11 mouse cellular contexts compared by ENCODE assay signal in genomic region chr11:11886403-11886998, GRCm38 (mm10). TPM values are rescaled to one million over a fixed set of nuclear protein-coding genes. Genes with fewer than 3 reads are reported as not detected.
DNase-seq lines count a peak whose midpoint lies in the region; ATAC-seq lines count a peak whose summit lies in the region.
"Had no signal": no experiment of that assay in that cellular context is flagged by ENCODE, and none has a peak within 500 bp of the region (broad histone marks: within the 10 kb centered on the region; RNA-seq: fewer than 3 reads in every experiment).

No protein-coding gene starts in this region.

- 33% methylated on average over 4 of the region's 4 CpGs for WGBS in lung, embryonic 15.5 days
- 54% methylated on average over 4 of the region's 4 CpGs for WGBS in limb, embryonic 13.5 days
- WGBS in stomach, embryonic 14.5 days, result 39% methylated on average over 4 of the region's 4 CpGs

- no peaks in the 10 kb centered on the region for H3K36me3 ChIP-seq in lung, embryonic 15.5 days
- no peaks in the 10 kb centered on the region for H3K36me3 ChIP-seq in limb, embryonic 13.5 days
- no peaks in the 10 kb centered on the region for H3K36me3 ChIP-seq in stomach, embryonic 14.5 days (ENCODE audit: control insufficient read depth, insufficient read depth, low read length)
- H3K36me3 ChIP-seq: midbrain, embryonic 13.5 days had no signal

- H3K4me2 ChIP-seq in lung, embryonic 15.5 days, result no peak overlapping the region
- no peak overlapping the region for H3K4me2 ChIP-seq in limb, embryonic 13.5 days (replicated peaks)
- no peak overlapping the region for H3K4me2 ChIP-seq in stomach, embryonic 14.5 days (replicated peaks; ENCODE audit: low read depth, low read length)
- H3K4me2 ChIP-seq: midbrain, embryonic 13.5 days had no signal

- H3K27ac ChIP-seq in lung, embryonic 15.5 days, result peak overlapping the region; percentile 79
- H3K27ac ChIP-seq in limb, embryonic 13.5 days, result peak overlapping the region; percentile 44; the same call in 1 of the 2 replicates
- H3K27ac ChIP-seq in stomach, embryonic 14.5 days (ENCODE audit: low read length), result peak overlapping the region; percentile 22; the same call in 1 of the 2 replicates
- H3K27ac ChIP-seq: layer of hippocampus, adult 2 months had no signal

- H3K9ac ChIP-seq in lung, embryonic 15.5 days, result no peak overlapping the region
- H3K9ac ChIP-seq in limb, embryonic 13.5 days, result no peak overlapping the region
- no peak overlapping the region for H3K9ac ChIP-seq in stomach, embryonic 14.5 days (replicated peaks; ENCODE audit: low read depth, low read length)
- H3K9ac ChIP-seq: midbrain, embryonic 13.5 days had no signal

- no peaks in the 10 kb centered on the region for H3K9me3 ChIP-seq in lung, embryonic 15.5 days
- H3K9me3 ChIP-seq in limb, embryonic 13.5 days, result no peaks in the 10 kb centered on the region
- no peaks in the 10 kb centered on the region for H3K9me3 ChIP-seq in stomach, embryonic 14.5 days (ENCODE audit: control insufficient read depth, low read depth, low read length)
- H3K9me3 ChIP-seq: midbrain, embryonic 13.5 days had no signal

- no peak for ATAC-seq in lung, embryonic 15.5 days (ENCODE audit: borderline replicate concordance, extremely low read depth, low FRiP score, low TSS enrichment)
- ATAC-seq in limb, embryonic 13.5 days (ENCODE audit: low FRiP score, low read depth), result no peak
- ATAC-seq in stomach, embryonic 14.5 days (ENCODE audit: insufficient number of reproducible peaks, insufficient read depth, low FRiP score, low read depth), result no peak
- ATAC-seq: midbrain, embryonic 13.5 days had no signal

- DNase-seq in lung, postnatal 4 days, result no peak
- peak; percentile 48 for DNase-seq in c-Kit-negative CD71-positive TER-119-positive erythroid progenitor cells, embryonic 14.5 days (ENCODE audit: low read depth, low spot score)
- no peak for DNase-seq in frontal cortex, adult 2 months (ENCODE audit: extremely low spot score in 1 of 2, low spot score in 1 of 2)
- no peak for DNase-seq in urinary bladder, adult 2 months (ENCODE audit: low spot score)
- DNase-seq in frontal cortex, postnatal 10 days (ENCODE audit: low spot score in 2 of 2), result no peak
- DNase-seq: thymus, postnatal 36 days had no signal

- H3K4me3 ChIP-seq in lung, embryonic 15.5 days, result no peak overlapping the region
- no peak overlapping the region for H3K4me3 ChIP-seq in limb, embryonic 13.5 days
- H3K4me3 ChIP-seq in stomach, embryonic 14.5 days (ENCODE audit: low read depth, low read length), result no peak overlapping the region
- H3K4me3 ChIP-seq: layer of hippocampus, adult 2 months; midbrain, embryonic 13.5 days had no signal

- peaks cover 43% of the 10 kb centered on the region for H3K4me1 ChIP-seq in lung, embryonic 15.5 days
- H3K4me1 ChIP-seq in limb, embryonic 13.5 days, result peaks cover 36% of the 10 kb centered on the region
- H3K4me1 ChIP-seq in stomach, embryonic 14.5 days (ENCODE audit: control insufficient read depth, insufficient read depth, low read length), result peaks cover 18% of the 10 kb centered on the region; the same call in 1 of the 2 replicates

- H3K27me3 ChIP-seq in lung, embryonic 15.5 days, result no peaks in the 10 kb centered on the region
- no peaks in the 10 kb centered on the region for H3K27me3 ChIP-seq in limb, embryonic 13.5 days
- H3K27me3 ChIP-seq in stomach, embryonic 14.5 days (ENCODE audit: control insufficient read depth, insufficient read depth, low read length), result no peaks in the 10 kb centered on the region
- H3K27me3 ChIP-seq: midbrain, embryonic 13.5 days had no signal

RNA-seq across cellular contexts. Expression of gene Ddc, which starts 11.4 kb away (rescaled TPM):
- polyA plus RNA-seq in lung, embryonic 15.5 days (2015; fragmentation: Nextera tagmentation; extraction: Ambion mirVana), result 15.4 and 16.4 TPM in 2 replicates
- polyA plus RNA-seq in limb, embryonic 13.5 days (2015; fragmentation: Nextera tagmentation; extraction: Ambion mirVana), result 16.8 and 18.4 TPM in 2 replicates
- polyA plus RNA-seq in stomach, embryonic 14.5 days (2014; fragmentation: Nextera tagmentation; extraction: Ambion mirVana), result 36.7 and 47.2 TPM in 2 replicates
- 8.3 and 9.4 TPM in 2 replicates for polyA plus RNA-seq in frontal cortex, adult 2 months (2012; rRNA removed)
- 3.4 and 4.1 TPM in 2 replicates for polyA plus RNA-seq in urinary bladder, adult 2 months (2012; rRNA removed)

Comparison
In these comparisons a context has a peak if more than half of its experiments do, and no peak if none do; other contexts are left out.
1. H3K27ac ChIP-seq: peak in every context shown above with its lines; median percentile 79 in lung, embryonic 15.5 days; 44 in limb, embryonic 13.5 days; 22 in stomach, embryonic 14.5 days.